Mouse (Mus musculus): ENCODE measurements at regions not wholly inside any gene's neighbourhood (a gene's known extent, or its start where the extent isn't known, plus 50 kb on each side); places are given as distances from the start of the nearest gene placed in this dataset.

DNA sequence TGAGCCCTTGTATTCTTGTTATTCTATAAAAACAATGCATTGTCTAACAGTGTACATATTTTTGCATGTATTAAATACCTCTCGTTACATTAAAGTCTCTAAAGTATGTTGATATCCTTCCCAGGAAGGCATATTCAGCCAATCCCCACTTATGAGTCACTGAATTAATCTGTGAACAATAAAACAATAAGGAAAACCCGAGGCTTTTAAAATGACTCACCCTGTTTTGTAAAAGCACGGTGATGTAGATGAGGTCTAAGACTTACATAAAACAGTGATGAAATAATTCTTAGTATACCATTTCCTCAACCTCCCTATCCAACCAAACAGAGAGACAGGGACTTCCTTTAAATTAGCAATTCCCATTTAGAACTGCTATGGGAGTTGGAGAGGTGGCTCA is 95.8 kb downstream of the Asb7 start:
- Histone ChIP-seq H3K4me1 (ENCODE audit: control insufficient read depth, insufficient read depth, low read length) (peaks cover 11% of the 10 kb centered on the region), H3K27ac (ENCODE audit: insufficient read depth, low read length) (no peak overlapping the region; the same call in 1 of the 2 replicates), H3K4me3 (ENCODE audit: insufficient read depth, low read length) (no peak overlapping the region)
- TF ChIP-seq POLR2A (IDR thresholded peaks at IDR 0.05; ENCODE audit: low read depth, low read length), result no peak
- no peak for TF ChIP-seq CTCF (IDR thresholded peaks at IDR 0.05; ENCODE audit: borderline replicate concordance, insufficient read depth, low read length)

DNA sequence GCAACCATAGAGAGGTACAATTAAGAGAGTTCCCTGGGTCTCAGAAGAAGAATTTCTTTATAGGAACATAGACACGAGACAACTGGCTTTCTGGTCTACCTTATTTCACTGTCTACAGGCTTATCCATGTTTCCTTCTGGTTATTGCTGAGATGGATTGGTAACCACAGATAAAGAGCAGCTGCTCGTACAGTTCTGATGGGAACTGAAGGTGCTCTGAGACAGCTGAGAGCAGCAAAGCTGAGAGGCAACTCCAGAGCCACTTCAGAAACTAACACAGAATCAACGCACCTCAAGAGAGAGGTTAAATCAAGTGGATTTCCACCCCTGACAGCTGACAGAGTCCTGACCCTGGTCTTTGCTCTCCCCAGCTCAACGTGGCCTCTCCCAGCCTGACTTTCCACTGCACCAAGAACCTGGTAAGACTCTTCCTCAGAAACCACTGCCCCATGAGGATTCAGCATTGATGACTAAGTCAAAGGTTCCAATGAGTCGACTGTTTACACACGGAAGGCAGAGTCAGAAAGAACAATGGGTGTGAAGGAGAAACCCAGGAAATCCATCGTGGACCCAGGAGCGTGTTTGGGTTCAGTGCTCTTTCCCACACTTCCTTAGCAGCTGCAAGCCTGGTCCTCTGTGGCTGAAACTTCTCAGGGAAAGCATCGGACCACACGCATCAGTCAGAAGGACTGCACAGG is 97.7 kb downstream of the Asb7 start:
- peaks cover 7% of the 10 kb centered on the region; the same call in 1 of the 2 replicates for H3K4me1 ChIP-seq (ENCODE audit: control insufficient read depth, insufficient read depth, low read length)
- H3K4me3 ChIP-seq (ENCODE audit: insufficient read depth, low read length), result no peak overlapping the region
- H3K27ac ChIP-seq (ENCODE audit: insufficient read depth, low read length), result no peak overlapping the region
- no peak for TF ChIP-seq POLR2A (IDR thresholded peaks at IDR 0.05; ENCODE audit: low read depth, low read length)
- TF ChIP-seq CTCF (IDR thresholded peaks at IDR 0.05; ENCODE audit: borderline replicate concordance, insufficient read depth, low read length), result no peak

DNA sequence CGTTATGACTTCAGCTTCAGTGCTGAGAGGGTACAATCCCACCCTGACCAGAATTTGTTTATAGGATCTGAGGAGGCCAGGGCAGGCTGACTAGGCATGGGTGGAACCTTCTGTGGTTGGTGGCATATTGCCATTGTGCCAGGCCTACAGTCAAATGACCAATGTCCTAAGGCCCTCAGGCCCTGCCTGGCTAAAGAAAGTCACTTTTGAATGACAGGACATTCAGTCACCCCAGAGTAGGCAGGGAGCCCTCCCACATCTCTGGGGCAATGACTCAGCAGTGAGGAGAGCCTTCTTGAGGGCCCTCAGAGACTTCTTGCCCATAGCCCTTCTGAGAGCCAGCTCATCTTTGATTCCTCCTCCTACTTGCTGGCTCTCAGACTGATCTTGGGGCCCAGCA is 102.9 kb downstream of the Asb7 start:
- Histone ChIP-seq H3K4me1 (ENCODE audit: control insufficient read depth, insufficient read depth, low read length) (peaks cover 3% of the 10 kb centered on the region; the same call in 1 of the 2 replicates), H3K4me3 (ENCODE audit: insufficient read depth, low read length) (no peak overlapping the region), H3K27ac (ENCODE audit: insufficient read depth, low read length) (peak overlapping the region; percentile 29; the same call in 1 of the 2 replicates)
- TF ChIP-seq CTCF (IDR thresholded peaks at IDR 0.05; ENCODE audit: borderline replicate concordance, insufficient read depth, low read length) (no peak), POLR2A (IDR thresholded peaks at IDR 0.05; ENCODE audit: low read depth, low read length) (no peak)

DNA sequence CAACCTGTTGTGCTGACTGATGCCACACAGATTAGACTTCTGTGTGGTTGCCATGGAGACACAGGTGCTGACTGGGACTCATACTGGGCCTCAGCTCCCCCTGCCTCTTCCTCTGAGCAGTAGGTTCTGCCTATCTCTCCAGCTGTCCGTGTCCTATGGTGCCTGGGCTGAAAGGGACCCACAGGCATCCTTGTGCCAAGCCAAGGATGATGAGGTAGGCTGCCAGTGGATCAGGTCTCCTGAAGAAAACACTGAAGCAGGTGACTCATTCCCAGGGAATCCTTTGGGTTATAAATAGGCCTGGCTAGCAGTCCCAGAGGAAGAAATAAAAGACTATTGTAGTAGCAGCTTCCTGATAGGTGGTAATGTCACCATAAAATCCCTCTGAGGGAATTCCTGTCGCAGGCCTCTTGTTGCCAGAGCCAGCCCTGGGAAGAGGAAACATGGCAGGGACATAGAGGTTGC is 108.7 kb downstream of the Asb7 start:
- TF ChIP-seq CTCF (IDR thresholded peaks at IDR 0.05; ENCODE audit: borderline replicate concordance, insufficient read depth, low read length), result no peak
- TF ChIP-seq POLR2A (IDR thresholded peaks at IDR 0.05; ENCODE audit: low read depth, low read length), result no peak
- Histone ChIP-seq H3K4me1 (ENCODE audit: control insufficient read depth, insufficient read depth, low read length) (peaks cover 9% of the 10 kb centered on the region), H3K27ac (ENCODE audit: insufficient read depth, low read length) (no peak overlapping the region), H3K4me3 (ENCODE audit: insufficient read depth, low read length) (no peak overlapping the region)

DNA sequence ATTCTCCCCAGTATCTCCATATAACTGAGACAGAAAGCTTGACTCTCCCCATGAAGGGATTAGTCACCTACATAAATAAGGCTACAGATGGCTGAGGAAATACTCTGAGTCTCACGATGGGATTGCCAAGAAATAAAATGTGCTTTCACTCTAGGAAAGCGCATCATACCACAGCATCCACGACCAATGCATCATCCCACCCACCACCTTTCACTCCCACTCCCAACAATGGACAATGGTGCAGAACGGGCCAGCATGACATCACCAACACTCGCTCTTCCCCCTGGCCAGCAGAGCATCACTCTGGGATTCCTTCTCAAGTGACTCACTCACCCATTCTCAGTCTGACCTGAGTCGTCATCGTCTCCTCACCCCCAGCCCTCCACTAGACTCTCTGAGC is 113.1 kb downstream of the Asb7 start:
- no peak overlapping the region for H3K4me3 ChIP-seq (ENCODE audit: insufficient read depth, low read length)
- H3K4me1 ChIP-seq (ENCODE audit: control insufficient read depth, insufficient read depth, low read length), result peaks cover 8% of the 10 kb centered on the region
- peak overlapping the region; percentile 53; the same call in 1 of the 2 replicates for H3K27ac ChIP-seq (ENCODE audit: insufficient read depth, low read length)
- no peak for TF ChIP-seq POLR2A (IDR thresholded peaks at IDR 0.05; ENCODE audit: low read depth, low read length)
- no peak for TF ChIP-seq CTCF (IDR thresholded peaks at IDR 0.05; ENCODE audit: borderline replicate concordance, insufficient read depth, low read length)

DNA sequence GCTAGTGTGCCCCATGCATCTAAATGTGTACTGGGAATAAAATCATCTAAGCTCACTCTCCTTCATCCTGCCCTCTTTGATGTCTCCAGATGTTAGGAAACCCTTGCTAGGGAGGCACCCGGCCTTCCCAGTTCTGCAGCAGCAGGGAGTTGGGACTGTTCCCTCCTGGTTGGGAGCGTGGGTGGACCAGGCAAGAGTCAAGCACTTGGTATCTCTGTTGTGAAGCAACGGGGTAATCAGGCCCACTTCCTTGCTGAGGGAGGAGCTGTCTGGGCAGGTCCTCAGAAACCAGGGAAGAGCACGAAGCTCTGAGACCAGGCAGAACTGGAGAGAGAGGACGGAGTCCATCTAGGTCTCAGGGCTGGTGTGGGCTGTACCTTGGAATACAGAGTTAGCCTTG is 117.9 kb downstream of the Asb7 start:
- Histone ChIP-seq H3K4me1 (ENCODE audit: control insufficient read depth, insufficient read depth, low read length) (peaks cover 3% of the 10 kb centered on the region), H3K27ac (ENCODE audit: insufficient read depth, low read length) (no peak overlapping the region), H3K4me3 (ENCODE audit: insufficient read depth, low read length) (no peak overlapping the region)
- TF ChIP-seq POLR2A (IDR thresholded peaks at IDR 0.05; ENCODE audit: low read depth, low read length) (no peak), CTCF (IDR thresholded peaks at IDR 0.05; ENCODE audit: borderline replicate concordance, insufficient read depth, low read length) (no peak)

DNA sequence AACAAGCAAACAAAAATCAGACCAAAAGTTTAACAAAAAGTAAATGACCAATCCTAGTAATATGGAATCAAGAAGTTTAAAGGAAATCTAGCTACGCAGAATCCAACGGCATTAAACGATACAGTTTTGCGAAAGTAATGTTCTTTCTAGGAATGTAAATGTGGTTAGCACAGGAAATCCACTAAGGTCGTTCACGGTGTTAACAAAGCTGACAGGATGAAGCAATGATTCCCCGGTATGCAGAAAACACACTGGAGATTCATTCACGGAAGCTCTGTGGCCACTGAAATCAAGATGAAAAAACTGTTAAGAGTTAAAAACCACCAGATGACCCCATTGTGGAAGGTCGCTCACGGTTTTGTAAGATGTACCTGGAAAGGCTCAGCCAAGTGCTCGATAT is 120.4 kb upstream of the Aldh1a3 start:
- no peak overlapping the region for H3K27ac ChIP-seq (ENCODE audit: insufficient read depth, low read length)
- TF ChIP-seq POLR2A (IDR thresholded peaks at IDR 0.05; ENCODE audit: low read depth, low read length) (no peak), CTCF (IDR thresholded peaks at IDR 0.05; ENCODE audit: borderline replicate concordance, insufficient read depth, low read length) (no peak)
- H3K4me1 ChIP-seq (ENCODE audit: control insufficient read depth, insufficient read depth, low read length), result no peaks in the 10 kb centered on the region
- no peak overlapping the region for H3K4me3 ChIP-seq (ENCODE audit: insufficient read depth, low read length)

DNA sequence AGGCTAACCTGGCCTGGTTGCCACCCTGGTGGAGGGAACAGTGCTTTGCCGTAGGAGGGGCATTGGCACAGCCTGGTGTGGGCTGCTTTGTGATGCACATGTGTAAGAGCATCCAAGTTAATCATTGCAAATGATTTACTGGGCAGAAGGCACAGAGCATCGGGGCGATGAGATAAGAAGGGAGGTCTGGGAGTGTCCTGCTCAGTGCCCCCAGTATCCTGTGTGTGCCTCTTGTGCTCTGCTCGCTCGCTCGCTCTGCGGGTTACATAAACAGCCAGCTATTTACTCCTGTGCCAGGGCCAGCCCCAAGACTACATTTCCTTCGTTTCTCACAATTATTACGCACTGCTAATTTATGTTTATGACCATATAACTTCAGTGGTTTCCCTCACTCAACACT is 117.9 kb upstream of the Aldh1a3 start:
- no peak overlapping the region for H3K4me3 ChIP-seq (ENCODE audit: insufficient read depth, low read length)
- H3K27ac ChIP-seq (ENCODE audit: insufficient read depth, low read length), result no peak overlapping the region
- no peaks in the 10 kb centered on the region for H3K4me1 ChIP-seq (ENCODE audit: control insufficient read depth, insufficient read depth, low read length)
- no peak for TF ChIP-seq CTCF (IDR thresholded peaks at IDR 0.05; ENCODE audit: borderline replicate concordance, insufficient read depth, low read length)
- TF ChIP-seq POLR2A (IDR thresholded peaks at IDR 0.05; ENCODE audit: low read depth, low read length), result no peak

DNA sequence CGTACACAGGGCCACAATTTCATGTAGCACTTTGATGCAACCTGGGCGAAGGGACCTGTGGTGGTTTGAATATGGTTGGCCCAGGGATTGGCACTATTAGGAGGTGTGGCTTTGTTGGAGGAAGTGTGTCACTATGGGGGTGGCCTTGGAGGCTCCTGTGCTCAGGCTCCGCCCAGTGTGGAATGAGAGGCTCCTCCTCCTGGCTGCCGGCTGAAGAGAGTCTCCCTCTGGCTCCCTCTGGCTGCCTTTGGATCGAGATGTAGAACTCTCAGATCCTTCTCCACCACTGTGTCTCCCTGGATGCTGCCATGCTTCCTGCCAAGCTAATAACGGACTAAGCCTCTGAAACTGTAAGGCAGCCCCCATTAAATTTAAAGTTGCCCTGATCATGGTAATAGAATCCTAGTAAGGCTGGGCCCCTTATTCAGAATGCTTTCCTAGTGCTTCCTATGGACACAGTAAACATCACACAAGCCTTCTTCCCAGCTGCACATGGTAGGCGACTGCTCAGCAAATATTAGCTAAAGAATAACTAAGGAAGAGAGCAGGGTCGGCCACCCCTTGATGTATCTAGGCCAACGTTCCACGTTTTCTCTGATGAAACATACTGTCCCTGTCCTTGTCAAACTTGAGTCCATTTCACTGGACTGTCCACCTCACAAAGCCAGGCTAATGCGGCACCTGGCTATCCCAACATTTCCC is 117.2 kb upstream of the Aldh1a3 start:
- H3K4me3 ChIP-seq (ENCODE audit: insufficient read depth, low read length), result no peak overlapping the region
- H3K4me1 ChIP-seq (ENCODE audit: control insufficient read depth, insufficient read depth, low read length), result no peaks in the 10 kb centered on the region
- no peak overlapping the region for H3K27ac ChIP-seq (ENCODE audit: insufficient read depth, low read length)
- no peak for TF ChIP-seq POLR2A (IDR thresholded peaks at IDR 0.05; ENCODE audit: low read depth, low read length)
- TF ChIP-seq CTCF (IDR thresholded peaks at IDR 0.05; ENCODE audit: borderline replicate concordance, insufficient read depth, low read length), result no peak

DNA sequence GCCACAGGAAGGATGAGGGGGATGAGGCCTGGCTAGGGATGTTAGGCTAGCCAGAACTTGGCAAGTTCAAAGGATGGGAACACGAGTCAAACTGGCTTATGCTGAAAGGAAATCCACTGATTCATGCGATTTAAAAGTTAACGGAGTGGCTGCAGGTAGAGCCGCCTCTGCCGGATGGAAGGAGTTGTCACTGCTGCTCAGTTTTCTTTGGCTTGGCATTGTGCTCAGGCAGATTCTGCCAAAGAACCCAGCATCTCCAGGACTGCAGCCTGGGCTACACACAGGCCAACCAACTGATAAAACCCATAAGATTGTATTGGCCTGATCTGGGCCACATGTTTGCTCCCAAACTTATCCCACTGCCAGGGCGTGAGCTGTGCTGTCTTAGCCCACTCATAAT is 105.3 kb upstream of the Aldh1a3 start:
- H3K4me1 ChIP-seq (ENCODE audit: control insufficient read depth, insufficient read depth, low read length), result no peaks in the 10 kb centered on the region
- H3K4me3 ChIP-seq (ENCODE audit: insufficient read depth, low read length), result no peak overlapping the region
- TF ChIP-seq CTCF (IDR thresholded peaks at IDR 0.05; ENCODE audit: borderline replicate concordance, insufficient read depth, low read length) (no peak), POLR2A (IDR thresholded peaks at IDR 0.05; ENCODE audit: low read depth, low read length) (no peak)
- H3K27ac ChIP-seq (ENCODE audit: insufficient read depth, low read length), result no peak overlapping the region
